Mouse (Mus musculus): ENCODE results near the gene Txnrd1.

DNA sequence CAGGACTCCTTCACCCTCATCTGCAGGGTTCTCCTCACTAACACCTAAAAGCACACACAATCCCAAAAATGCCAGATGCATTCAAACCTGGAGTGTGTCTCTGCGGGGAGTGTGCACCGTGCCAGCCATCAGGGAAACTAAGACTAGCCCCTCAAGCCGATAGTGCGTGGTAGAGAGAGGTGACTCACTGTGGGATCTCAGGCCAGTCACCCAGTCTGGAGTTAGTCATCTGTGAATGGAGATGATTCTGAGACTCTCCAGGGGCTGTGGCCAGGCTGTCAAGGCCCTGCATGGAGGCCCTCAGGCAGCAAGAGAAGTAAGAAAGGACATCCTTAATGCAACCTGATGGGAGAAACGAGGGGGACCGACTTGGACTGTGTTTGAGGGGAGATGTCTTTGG lies 18.0 kb downstream of the Txnrd1 start:
- TF ChIP-seq CTCF (IDR thresholded peaks at IDR 0.05; ENCODE audit: extremely low read depth, insufficient read length, insufficient replicate concordance, low read depth, low read length) (no peak), POLR2A (IDR thresholded peaks at IDR 0.05; ENCODE audit: low read depth, low read length) (no peak)

Measured in small intestine, adult 2 months (tissue).